Mouse (Mus musculus) intestine, embryonic 15.5 days (tissue): ENCODE data around the gene Tmem39a. TPM values are rescaled to one million over a fixed set of nuclear protein-coding genes. Genes with fewer than 3 reads are reported as not detected.

Experiments
- ATAC-seq: fragments of 200-750 bp; cut with Nextera tagmentation; 2 replicates; pipeline ENCODE4 v1.8.0; 2017; ENCODE audit warnings: moderate TSS enrichment, moderate library complexity
- H3K27ac ChIP-seq: fragments of 300-500 bp; sonication (generic); 2 replicates; pipeline ENCODE4 v1.5.1; 2015; ENCODE audit warnings: mild to moderate bottlenecking, inconsistent platforms
- H3K27me3 ChIP-seq: fragments of 300-500 bp; sonication (generic); replicated peaks from 2 replicates; pipeline ENCODE4 v1.6.1; 2015; ENCODE audit warnings: inconsistent platforms
- H3K36me3 ChIP-seq: fragments of 300-500 bp; sonication (generic); 2 replicates; pipeline ENCODE4 v1.6.1; 2015; ENCODE audit warnings: inconsistent platforms
- H3K4me1 ChIP-seq: fragments of 300-500 bp; sonication (generic); replicated peaks from 2 replicates; pipeline ENCODE4 v1.6.1; 2015; ENCODE audit warnings: inconsistent platforms
- H3K4me2 ChIP-seq: fragments of 300-500 bp; sonication (generic); replicated peaks from 2 replicates; pipeline ENCODE4 v1.6.1; 2015; ENCODE audit warnings: mild to moderate bottlenecking, inconsistent platforms
- H3K4me3 ChIP-seq: fragments of 300-500 bp; sonication (generic); replicated peaks from 2 replicates; pipeline ENCODE4 v1.5.1; 2015; ENCODE audit warnings: inconsistent platforms
- H3K9ac ChIP-seq: fragments of 300-500 bp; sonication (generic); 2 replicates; pipeline ENCODE4 v1.6.1; 2015; ENCODE audit warnings: inconsistent platforms
- H3K9me3 ChIP-seq: fragments of 300-500 bp; sonication (generic); 2 replicates; pipeline ENCODE4 v1.6.1; 2016; ENCODE audit warnings: inconsistent platforms
- WGBS: fragments of 180-500 bp; shearing (Covaris S2); methylation state at CpG from one replicate; pipeline ENCODE4 v1.1.7; 2015; 5-methylcytosine and 5-hydroxymethylcytosine counted together
- polyA plus RNA-seq: library from polyadenylated mRNA; unstranded; fragments of >200 nt; fragmentation: Nextera tagmentation; extraction: Ambion mirVana; gene quantifications from 2 replicates; pipeline ENCODE4 v1.2.1, GENCODE M21; 2015

Gene Tmem39a
- polyA plus RNA-seq, 1 experiment from 2014 or later = 89.5 TPM

- no peak overlapping the region for H3K4me2 ChIP-seq
- H3K4me3 ChIP-seq = no peak overlapping the region
- no peaks in the 10 kb centered on the region for H3K27me3 ChIP-seq
- H3K9ac ChIP-seq = no peak overlapping the region
- 96% methylated on average over 4 of the region's 4 CpGs for WGBS
- H3K9me3 ChIP-seq = no peaks in the 10 kb centered on the region
- no peaks in the 10 kb centered on the region for H3K4me1 ChIP-seq
- no peak overlapping the region for H3K27ac ChIP-seq
- peaks cover 8% of the 10 kb centered on the region for H3K36me3 ChIP-seq
- no peak for ATAC-seq
Measured at GRCm38 (mm10) chr16:38592946-38593345, 34.4 kb downstream of the Tmem39a start.

- no peaks in the 10 kb centered on the region for H3K27me3 ChIP-seq
- no peak overlapping the region for H3K4me2 ChIP-seq
- 86% methylated on average over 1 of the region's 1 CpGs for WGBS
- H3K27ac ChIP-seq = no peak overlapping the region
- H3K36me3 ChIP-seq = peaks cover 5% of the 10 kb centered on the region
- H3K9me3 ChIP-seq = no peaks in the 10 kb centered on the region
- ATAC-seq = no peak
- H3K9ac ChIP-seq = no peak overlapping the region
- H3K4me3 ChIP-seq = no peak overlapping the region
- no peaks in the 10 kb centered on the region for H3K4me1 ChIP-seq
Measured at GRCm38 (mm10) chr16:38594435-38594834, 35.9 kb downstream of the Tmem39a start.

- H3K4me2 ChIP-seq = no peak overlapping the region
- no peak overlapping the region for H3K27ac ChIP-seq
- no peak overlapping the region for H3K4me3 ChIP-seq
- no peak overlapping the region for H3K9ac ChIP-seq
- H3K27me3 ChIP-seq = no peaks in the 10 kb centered on the region
- no peak for ATAC-seq
- WGBS = 84% methylated on average over 2 of the region's 2 CpGs
- peaks cover 5% of the 10 kb centered on the region; the same call in 1 of the 2 replicates for H3K36me3 ChIP-seq
- H3K4me1 ChIP-seq = no peaks in the 10 kb centered on the region
- H3K9me3 ChIP-seq = no peaks in the 10 kb centered on the region
Measured at GRCm38 (mm10) chr16:38596099-38596498, 37.6 kb downstream of the Tmem39a start.

GRCm38 (mm10) chr16:38596651-38597050, 38.2 kb downstream of the Tmem39a start:
- ATAC-seq = no peak

GRCm38 (mm10) chr16:38598986-38599680, 40.6 kb downstream of the Tmem39a start:
- WGBS = 66% methylated on average over 11 of the region's 11 CpGs
- no peak overlapping the region for H3K4me2 ChIP-seq

More at GRCm38 (mm10) chr16:38596651-38597050, 38.2 kb downstream of the Tmem39a start:
- Histone ChIP-seq H3K9ac (no peak overlapping the region), H3K9me3 (no peaks in the 10 kb centered on the region), H3K27me3 (no peaks in the 10 kb centered on the region), H3K4me2 (no peak overlapping the region), H3K4me1 (no peaks in the 10 kb centered on the region), H3K27ac (no peak overlapping the region), H3K36me3 (peaks cover 1% of the 10 kb centered on the region; the same call in 1 of the 2 replicates), H3K4me3 (no peak overlapping the region)
- WGBS = 96% methylated on average over 2 of the region's 2 CpGs

GRCm38 (mm10) chr16:38602989-38603804, 44.7 kb downstream of the Tmem39a start:
- Histone ChIP-seq H3K9ac (no peak overlapping the region), H3K36me3 (peaks cover 5% of the 10 kb centered on the region; the same call in 1 of the 2 replicates), H3K4me1 (no peaks in the 10 kb centered on the region), H3K27me3 (no peaks in the 10 kb centered on the region), H3K4me2 (peak overlapping the region; percentile 22; the same call in 1 of the 2 replicates), H3K9me3 (no peaks in the 10 kb centered on the region), H3K4me3 (no peak overlapping the region), H3K27ac (no peak overlapping the region)
- ATAC-seq = peak; percentile 68
- 44% methylated on average over 11 of the region's 11 CpGs for WGBS

More at GRCm38 (mm10) chr16:38598986-38599680, 40.6 kb downstream of the Tmem39a start:
- no peak for ATAC-seq
- H3K27me3 ChIP-seq = no peaks in the 10 kb centered on the region
- H3K4me3 ChIP-seq = no peak overlapping the region
- H3K9me3 ChIP-seq = no peaks in the 10 kb centered on the region
- H3K4me1 ChIP-seq = no peaks in the 10 kb centered on the region
- peaks cover 3% of the 10 kb centered on the region; the same call in 1 of the 2 replicates for H3K36me3 ChIP-seq
- H3K9ac ChIP-seq = no peak overlapping the region
- H3K27ac ChIP-seq = no peak overlapping the region

GRCm38 (mm10) chr16:38606509-38606908, 48.0 kb downstream of the Tmem39a start:
- Histone ChIP-seq H3K27ac (no peak overlapping the region), H3K4me3 (no peak overlapping the region), H3K4me1 (no peaks in the 10 kb centered on the region), H3K4me2 (no peak overlapping the region), H3K36me3 (peaks cover 5% of the 10 kb centered on the region; the same call in 1 of the 2 replicates), H3K9me3 (no peaks in the 10 kb centered on the region), H3K27me3 (no peaks in the 10 kb centered on the region), H3K9ac (no peak overlapping the region)
- ATAC-seq = no peak
- 85% methylated on average over 7 of the region's 7 CpGs for WGBS

- Histone ChIP-seq H3K27ac (no peak overlapping the region), H3K9ac (no peak overlapping the region), H3K4me3 (no peak overlapping the region), H3K27me3 (no peaks in the 10 kb centered on the region), H3K36me3 (0 out of 2 replicates have a peak, but pooled peaks cover 3% of the 10 kb centered on the region), H3K4me1 (no peaks in the 10 kb centered on the region), H3K4me2 (no peak overlapping the region), H3K9me3 (no peaks in the 10 kb centered on the region)
- 78% methylated on average over 12 of the region's 12 CpGs for WGBS
- ATAC-seq = no peak
Measured at GRCm38 (mm10) chr16:38608687-38609086, 50.2 kb downstream of the Tmem39a start.

- no peaks in the 10 kb centered on the region for H3K9me3 ChIP-seq
- no peaks in the 10 kb centered on the region for H3K4me1 ChIP-seq
- WGBS = 64% methylated on average over 18 of the region's 18 CpGs
- no peak overlapping the region for H3K27ac ChIP-seq
- no peak overlapping the region for H3K4me3 ChIP-seq
- H3K4me2 ChIP-seq = no peak overlapping the region
- H3K27me3 ChIP-seq = no peaks in the 10 kb centered on the region
- no peak for ATAC-seq
- H3K9ac ChIP-seq = no peak overlapping the region
- 0 out of 2 replicates have a peak, but pooled peaks cover 3% of the 10 kb centered on the region for H3K36me3 ChIP-seq
Measured at GRCm38 (mm10) chr16:38609092-38609491, 50.6 kb downstream of the Tmem39a start.

- no peaks in the 10 kb centered on the region for H3K36me3 ChIP-seq
Measured at GRCm38 (mm10) chr16:38612646-38613045, 54.1 kb downstream of the Tmem39a start.

GRCm38 (mm10) chr16:38613646-38614045, 55.1 kb downstream of the Tmem39a start:
- H3K4me2 ChIP-seq = no peak overlapping the region
- H3K9me3 ChIP-seq = no peaks in the 10 kb centered on the region
- no peaks in the 10 kb centered on the region for H3K4me1 ChIP-seq
- H3K27me3 ChIP-seq = no peaks in the 10 kb centered on the region
- no peak overlapping the region for H3K4me3 ChIP-seq
- no peaks in the 10 kb centered on the region for H3K36me3 ChIP-seq
- no peak overlapping the region for H3K9ac ChIP-seq
- no peak overlapping the region for H3K27ac ChIP-seq
- 88% methylated on average over 6 of the region's 6 CpGs for WGBS
- ATAC-seq = no peak

More at GRCm38 (mm10) chr16:38612646-38613045, 54.1 kb downstream of the Tmem39a start:
- Histone ChIP-seq H3K4me3 (no peak overlapping the region), H3K9me3 (no peaks in the 10 kb centered on the region), H3K27me3 (no peaks in the 10 kb centered on the region), H3K27ac (no peak overlapping the region), H3K9ac (no peak overlapping the region), H3K4me1 (no peaks in the 10 kb centered on the region), H3K4me2 (no peak overlapping the region)
- peak; percentile 51; the same call in 1 of the 2 replicates for ATAC-seq
- WGBS = 46% methylated on average over 5 of the region's 5 CpGs

- WGBS = 93% methylated on average over 13 of the region's 13 CpGs
Measured at GRCm38 (mm10) chr16:38617977-38618376, 59.5 kb downstream of the Tmem39a start.

More at GRCm38 (mm10) chr16:38617977-38618376, 59.5 kb downstream of the Tmem39a start:
- Histone ChIP-seq H3K4me3 (no peak overlapping the region), H3K9me3 (no peaks in the 10 kb centered on the region), H3K4me1 (no peaks in the 10 kb centered on the region), H3K36me3 (no peaks in the 10 kb centered on the region), H3K27ac (no peak overlapping the region), H3K4me2 (no peak overlapping the region), H3K9ac (no peak overlapping the region), H3K27me3 (no peaks in the 10 kb centered on the region)
- ATAC-seq = no peak
